Mouse (Mus musculus): ENCODE measurements around the gene Coq9. TPM values are rescaled to one million over a fixed set of nuclear protein-coding genes. Genes with fewer than 3 reads are reported as not detected.

Gene Coq9
- total and polyA plus RNA-seq, 3 experiments: 91.9 to 169 TPM; not detected in 1

GRCm38 (mm10) chr8:94794782-94795181, 43.3 kb upstream of the Coq9 start:
- H3K9me3 ChIP-seq (replicated peaks; ENCODE audit: insufficient read depth, low read length): no peaks in the 10 kb centered on the region
- H3K27ac ChIP-seq (ENCODE audit: control insufficient read depth, low read depth, low read length): no peak overlapping the region
- no peak for DNase-seq (ENCODE audit: low read depth, low spot score)
- no peaks in the 10 kb centered on the region for H3K36me3 ChIP-seq (ENCODE audit: control insufficient read depth in 1 of 2, insufficient read depth in 2 of 2, low read length in 2 of 2)
- H3K4me1 ChIP-seq (ENCODE audit: control insufficient read depth in 1 of 2, insufficient read depth in 2 of 2, low read length in 2 of 2): no peaks in the 10 kb centered on the region
- H3K79me2 ChIP-seq (ENCODE audit: control insufficient read depth, insufficient read depth, low read length, poor library complexity): no peaks in the 10 kb centered on the region
- no peak overlapping the region for H3K9ac ChIP-seq (ENCODE audit: control insufficient read depth, low read depth, low read length, poor library complexity, severe bottlenecking)
- H3K27me3 ChIP-seq (ENCODE audit: control insufficient read depth in 1 of 2, insufficient read depth in 2 of 2, low read length in 2 of 2): no peaks in the 10 kb centered on the region
- no peak overlapping the region for H3K4me3 ChIP-seq (ENCODE audit: control insufficient read depth in 1 of 2, insufficient read depth in 1 of 2, low read depth in 2 of 2, low read length in 2 of 2)
- TF ChIP-seq E2F4 (IDR thresholded peaks at IDR 0.05; ENCODE audit: borderline replicate concordance, low read depth, low read length) (no peak), JUND (IDR thresholded peaks at IDR 0.05; ENCODE audit: low read depth, low read length) (no peak), CTCF (IDR thresholded peaks at IDR 0.05 in 2 of 3, conservative IDR thresholded peaks at IDR 0.05 in 1 of 3; ENCODE audit: control insufficient read depth in 1 of 3, insufficient read depth in 1 of 3, low read depth in 2 of 3, low read length in 3 of 3, poor library complexity in 1 of 3, severe bottlenecking in 1 of 3) (peak in 1 of 3 experiments; percentile 2; a peak in 1 of 6 replicates), MYC (IDR thresholded peaks at IDR 0.05; ENCODE audit: low read depth, low read length) (no peak)

- H3K79me2 ChIP-seq (ENCODE audit: control insufficient read depth, insufficient read depth, low read length, poor library complexity): no peaks in the 10 kb centered on the region
Measured at GRCm38 (mm10) chr8:94800278-94800968, 37.7 kb upstream of the Coq9 start.

GRCm38 (mm10) chr8:94801293-94802095, 36.6 kb upstream of the Coq9 start:
- H3K27ac ChIP-seq (ENCODE audit: control insufficient read depth, low read depth, low read length): no peak overlapping the region
- no peak overlapping the region for H3K9ac ChIP-seq (ENCODE audit: control insufficient read depth, low read depth, low read length, poor library complexity, severe bottlenecking)
- H3K27me3 ChIP-seq (ENCODE audit: control insufficient read depth in 1 of 2, insufficient read depth in 2 of 2, low read length in 2 of 2): no peaks in the 10 kb centered on the region
- H3K79me2 ChIP-seq (ENCODE audit: control insufficient read depth, insufficient read depth, low read length, poor library complexity): no peaks in the 10 kb centered on the region
- peaks cover 0 to 19% of the 10 kb centered on the region in 2 experiments; a peak in 2 of 4 replicates for H3K36me3 ChIP-seq (ENCODE audit: control insufficient read depth in 1 of 2, insufficient read depth in 2 of 2, low read length in 2 of 2)
- DNase-seq (ENCODE audit: low read depth, low spot score): no peak
- H3K4me3 ChIP-seq (ENCODE audit: control insufficient read depth in 1 of 2, insufficient read depth in 1 of 2, low read depth in 2 of 2, low read length in 2 of 2): no peak overlapping the region
- H3K4me1 ChIP-seq (ENCODE audit: control insufficient read depth in 1 of 2, insufficient read depth in 2 of 2, low read length in 2 of 2): peaks cover 8 to 43% of the 10 kb centered on the region in 2 experiments
- H3K9me3 ChIP-seq (replicated peaks; ENCODE audit: insufficient read depth, low read length): no peaks in the 10 kb centered on the region
- TF ChIP-seq HCFC1 (IDR thresholded peaks at IDR 0.05; ENCODE audit: low read depth, low read length) (no peak), MAZ (IDR thresholded peaks at IDR 0.05; ENCODE audit: low read depth, low read length) (no peak)

More at GRCm38 (mm10) chr8:94800278-94800968, 37.7 kb upstream of the Coq9 start:
- H3K9me3 ChIP-seq (replicated peaks; ENCODE audit: insufficient read depth, low read length): no peaks in the 10 kb centered on the region
- H3K4me3 ChIP-seq (ENCODE audit: control insufficient read depth in 1 of 2, insufficient read depth in 1 of 2, low read depth in 2 of 2, low read length in 2 of 2): no peak overlapping the region
- H3K27ac ChIP-seq (ENCODE audit: control insufficient read depth, low read depth, low read length): no peak overlapping the region
- peaks cover 8 to 43% of the 10 kb centered on the region in 2 experiments for H3K4me1 ChIP-seq (ENCODE audit: control insufficient read depth in 1 of 2, insufficient read depth in 2 of 2, low read length in 2 of 2)
- H3K36me3 ChIP-seq (ENCODE audit: control insufficient read depth in 1 of 2, insufficient read depth in 2 of 2, low read length in 2 of 2): peaks cover 0 to 19% of the 10 kb centered on the region in 2 experiments; a peak in 2 of 4 replicates
- DNase-seq (ENCODE audit: low read depth, low spot score): peak; percentile 83
- H3K27me3 ChIP-seq (ENCODE audit: control insufficient read depth in 1 of 2, insufficient read depth in 2 of 2, low read length in 2 of 2): no peaks in the 10 kb centered on the region
- no peak for TF ChIP-seq UBTF (IDR thresholded peaks at IDR 0.05; ENCODE audit: borderline replicate concordance, insufficient read depth, low read depth, low read length)
- TF ChIP-seq GABPA (IDR thresholded peaks at IDR 0.05; ENCODE audit: low read depth, low read length): no peak
- peak; percentile 30; the same call in 1 of the 2 replicates for TF ChIP-seq TAL1 (IDR thresholded peaks at IDR 0.05; ENCODE audit: low read length)
- no peak for TF ChIP-seq POLR2A (IDR thresholded peaks at IDR 0.05; ENCODE audit: control insufficient read depth in 1 of 2, insufficient read depth in 1 of 2, low read depth in 1 of 2, low read length in 2 of 2, poor library complexity in 1 of 2)
- no peak for TF ChIP-seq GATA1 (IDR thresholded peaks at IDR 0.05; ENCODE audit: low read depth, low read length)
- TF ChIP-seq SIN3A (IDR thresholded peaks at IDR 0.05; ENCODE audit: low read length): peak; percentile 86
- no peak for TF ChIP-seq ELF1 (IDR thresholded peaks at IDR 0.05; ENCODE audit: low read depth, low read length)
- TF ChIP-seq RAD21 (IDR thresholded peaks at IDR 0.05; ENCODE audit: low read depth, low read length): no peak
- no peak for TF ChIP-seq CTCF (IDR thresholded peaks at IDR 0.05 in 2 of 3, conservative IDR thresholded peaks at IDR 0.05 in 1 of 3; ENCODE audit: control insufficient read depth in 1 of 3, insufficient read depth in 1 of 3, low read depth in 2 of 3, low read length in 3 of 3, poor library complexity in 1 of 3, severe bottlenecking in 1 of 3)
- TF ChIP-seq USF1 (IDR thresholded peaks at IDR 0.05; ENCODE audit: low read depth, low read length): no peak
- no peak for TF ChIP-seq CHD2 (IDR thresholded peaks at IDR 0.05; ENCODE audit: low read length)
- H3K9ac ChIP-seq (ENCODE audit: control insufficient read depth, low read depth, low read length, poor library complexity, severe bottlenecking): no peak overlapping the region

Data from MEL (cell line).